Mouse (Mus musculus) small intestine, adult 2 months (tissue): ENCODE results near the gene Gtse1.

Source experiments
- CTCF ChIP-seq: fragments of 200-500 bp; IDR thresholded peaks from 2 replicates; pipeline ENCODE4 v1.5.1; 2012; ENCODE audit warnings: low read depth, mild to moderate bottlenecking, control low read depth, inconsistent platforms, low read length, moderate library complexity, mixed read lengths; ENCODE audit not compliant: insufficient replicate concordance, insufficient read length; ENCODE audit errors: extremely low read depth
- POLR2A ChIP-seq: fragments of 200-500 bp; IDR thresholded peaks from 2 replicates; pipeline ENCODE4 v1.6.1; 2012; ENCODE audit warnings: low read depth, mild to moderate bottlenecking, control low read depth, inconsistent platforms, low read length, moderate library complexity

DNA sequence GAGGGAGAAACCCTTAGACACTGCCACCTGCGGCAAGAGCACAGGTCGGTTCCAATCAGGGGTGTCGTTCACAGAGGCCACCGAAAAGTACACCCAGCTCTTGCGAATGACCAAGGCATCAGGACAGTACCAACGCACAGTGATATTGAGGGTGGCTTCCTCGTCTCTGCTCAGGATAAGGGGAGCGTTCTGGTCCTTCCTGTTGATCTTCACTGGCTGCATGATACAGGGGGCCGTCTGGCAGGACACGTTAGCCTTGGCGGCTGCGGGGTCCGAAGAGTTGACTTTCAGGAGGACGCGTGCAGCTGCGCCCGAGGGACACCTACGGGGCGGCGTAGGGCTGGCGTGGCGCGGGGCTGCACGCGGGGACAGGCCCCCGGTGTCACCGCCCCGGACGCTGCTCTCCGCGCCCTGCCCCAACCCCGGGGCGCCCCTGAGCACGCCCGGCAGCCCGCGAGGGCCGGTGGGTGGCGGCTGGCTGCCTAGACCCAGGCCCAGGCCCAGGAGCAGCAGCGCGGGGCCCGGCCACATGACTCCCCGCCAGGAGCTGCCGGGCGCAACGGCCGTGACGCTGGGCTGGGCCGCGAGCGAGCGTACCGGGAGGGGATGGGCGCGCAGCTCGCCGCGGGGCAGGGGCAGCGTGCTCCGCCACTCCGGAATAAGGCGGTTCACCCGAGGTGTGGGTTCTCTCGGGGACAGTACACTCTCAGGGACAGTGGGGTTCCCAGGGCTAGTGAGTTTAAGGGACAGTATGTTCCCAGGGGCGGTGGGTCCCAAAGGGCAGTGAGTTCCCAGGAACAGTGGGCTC lies 38.1 kb upstream of the Gtse1 start, which contains the start of gene Pkdrej:
- TF ChIP-seq POLR2A (no peak), CTCF (no peak)
